12 mouse cellular contexts compared by ENCODE assay signal in genomic region chr16:8672811-8673210, GRCm38 (mm10). TPM values are rescaled to one million over a fixed set of nuclear protein-coding genes. Genes with fewer than 3 reads are reported as not detected.
A peak's percentile ranks its signal among the peaks of the same experiment; 100 is the strongest.
DNase-seq lines count a peak whose midpoint lies in the region; ATAC-seq and TF ChIP-seq lines count a peak whose summit lies in the region.
"Had no signal": no experiment of that assay in that cellular context is flagged by ENCODE, and none has a peak within 500 bp of the region (broad histone marks: within the 10 kb centered on the region; RNA-seq: fewer than 3 reads in every experiment).

No protein-coding gene starts in this region.

- no peaks in the 10 kb centered on the region for H3K36me3 ChIP-seq in forebrain, embryonic 14.5 days (ENCODE audit: control insufficient read depth, insufficient read depth, low read length)
- peaks cover 7% of the 10 kb centered on the region; the same call in 1 of the 2 replicates for H3K36me3 ChIP-seq in intestine, postnatal 0 days (ENCODE audit: control insufficient read depth, insufficient read depth)
- H3K36me3 ChIP-seq in midbrain, postnatal 0 days (ENCODE audit: insufficient read depth, low read length): no peaks in the 10 kb centered on the region

- TF ChIP-seq CTCF in intestine, postnatal 0 days (IDR thresholded peaks at IDR 0.05; ENCODE audit: low read depth): no peak
- TF ChIP-seq CTCF in midbrain, postnatal 0 days (IDR thresholded peaks at IDR 0.05): no peak

- no peaks in the 10 kb centered on the region for H3K9me3 ChIP-seq in forebrain, embryonic 14.5 days (replicated peaks; ENCODE audit: control insufficient read depth, low read length)
- H3K9me3 ChIP-seq in intestine, postnatal 0 days (ENCODE audit: control insufficient read depth): no peaks in the 10 kb centered on the region
- no peaks in the 10 kb centered on the region for H3K9me3 ChIP-seq in midbrain, postnatal 0 days (ENCODE audit: low read length)

- DNase-seq in kidney, adult 9 months: peak; percentile 56
- DNase-seq in kidney, postnatal 10 days: no peak
- DNase-seq in forebrain, embryonic 14.5 days (ENCODE audit: low spot score): no peak
- DNase-seq in midbrain, postnatal 0 days (ENCODE audit: low spot score): no peak
- no peak for DNase-seq in thymus, postnatal 25 days
- no peak for DNase-seq in left cerebral cortex, adult 9 months (ENCODE audit: low spot score in 2 of 2)
- DNase-seq: lung, postnatal 10 days; thymus, postnatal 4 days had no signal

- 0 out of 2 replicates have a peak, but pooled peaks cover 4% of the 10 kb centered on the region for H3K27me3 ChIP-seq in forebrain, embryonic 14.5 days (replicated peaks; ENCODE audit: control insufficient read depth, insufficient read depth, low read length)
- H3K27me3 ChIP-seq in intestine, postnatal 0 days (replicated peaks; ENCODE audit: control insufficient read depth, insufficient read depth, low read length): no peaks in the 10 kb centered on the region
- no peaks in the 10 kb centered on the region for H3K27me3 ChIP-seq in midbrain, postnatal 0 days (ENCODE audit: insufficient read depth, low read length)

- H3K4me1 ChIP-seq in forebrain, embryonic 14.5 days (ENCODE audit: control insufficient read depth, insufficient read depth, low read length): peaks cover 20% of the 10 kb centered on the region; the same call in 1 of the 2 replicates
- H3K4me1 ChIP-seq in intestine, postnatal 0 days (replicated peaks; ENCODE audit: control insufficient read depth, insufficient read depth, low read length): peaks cover 7% of the 10 kb centered on the region
- H3K4me1 ChIP-seq in midbrain, postnatal 0 days (ENCODE audit: insufficient read depth, low read length): peaks cover 13% of the 10 kb centered on the region; the same call in 1 of the 2 replicates

- H3K4me3 ChIP-seq in forebrain, embryonic 14.5 days (ENCODE audit: low read depth, low read length): peak overlapping the region; percentile 62; the same call in 1 of the 2 replicates
- no peak overlapping the region for H3K4me3 ChIP-seq in intestine, postnatal 0 days (ENCODE audit: low read depth, low read length)
- H3K4me3 ChIP-seq in midbrain, postnatal 0 days (ENCODE audit: low read depth, low read length): peak overlapping the region; percentile 68; the same call in 1 of the 2 replicates

- no peak for ATAC-seq in forebrain, embryonic 14.5 days
- ATAC-seq in intestine, postnatal 0 days: no peak
- ATAC-seq in midbrain, postnatal 0 days (ENCODE audit: low FRiP score): no peak

- H3K9ac ChIP-seq in forebrain, embryonic 14.5 days (ENCODE audit: low read length): peak overlapping the region; percentile 74; the same call in 1 of the 2 replicates
- no peak overlapping the region for H3K9ac ChIP-seq in intestine, postnatal 0 days (ENCODE audit: low read depth, low read length)
- no peak overlapping the region for H3K9ac ChIP-seq in midbrain, postnatal 0 days (replicated peaks; ENCODE audit: low read length, poor library complexity, severe bottlenecking)

- peak overlapping the region; percentile 77 for H3K4me2 ChIP-seq in forebrain, embryonic 14.5 days (ENCODE audit: low read length)
- H3K4me2 ChIP-seq in intestine, postnatal 0 days (replicated peaks; ENCODE audit: low read depth): peak overlapping the region; percentile 88
- H3K4me2 ChIP-seq in midbrain, postnatal 0 days (ENCODE audit: low read depth, low read length, poor library complexity, severe bottlenecking): peak overlapping the region; percentile 73; the same call in 1 of the 2 replicates

- no peak overlapping the region for H3K27ac ChIP-seq in forebrain, embryonic 14.5 days (ENCODE audit: low read depth, low read length)
- no peak overlapping the region for H3K27ac ChIP-seq in intestine, postnatal 0 days (ENCODE audit: low read depth, low read length)
- H3K27ac ChIP-seq in midbrain, postnatal 0 days (ENCODE audit: low read depth, low read length): no peak overlapping the region

RNA-seq across cellular contexts. Expression of gene Carhsp1, which starts 0.9 kb away (rescaled TPM):
- polyA plus RNA-seq in forebrain, embryonic 14.5 days (2014; fragmentation: Nextera tagmentation; extraction: Ambion mirVana): 84.0 and 95.0 TPM in 2 replicates
- 40.1 and 43.9 TPM in 2 replicates for polyA plus RNA-seq in intestine, postnatal 0 days (2015; fragmentation: Nextera tagmentation; extraction: Ambion mirVana)
- 117 and 124 TPM in 2 replicates for total RNA-seq in midbrain, postnatal 0 days (2014; rRNA removed)
- 98.5 and 100 TPM in 2 replicates for polyA plus RNA-seq in midbrain, postnatal 0 days (2015; fragmentation: Nextera tagmentation; extraction: Ambion mirVana)

RNA-seq across cellular contexts. Expression of gene Gm5767, which starts 7.8 kb away (rescaled TPM):
- not detected in 2 replicates for polyA plus RNA-seq in forebrain, embryonic 14.5 days (2014; fragmentation: Nextera tagmentation; extraction: Ambion mirVana)
- 0.22 TPM in 1 of 2 replicates, not detected in the other for polyA plus RNA-seq in intestine, postnatal 0 days (2015; fragmentation: Nextera tagmentation; extraction: Ambion mirVana)
- total RNA-seq in midbrain, postnatal 0 days (2014; rRNA removed): not detected in 2 replicates
- polyA plus RNA-seq in midbrain, postnatal 0 days (2015; fragmentation: Nextera tagmentation; extraction: Ambion mirVana): not detected in 2 replicates
- total RNA-seq: adrenal gland, postnatal 36 days; ES-E14 had no signal
- polyA plus RNA-seq: heart, embryonic 16.5 days had no signal

RNA-seq across cellular contexts. Expression of gene Tmem186, which starts 35.3 kb away (rescaled TPM):
- polyA plus RNA-seq in forebrain, embryonic 14.5 days (2014; fragmentation: Nextera tagmentation; extraction: Ambion mirVana): 14.8 TPM in 2 replicates
- polyA plus RNA-seq in intestine, postnatal 0 days (2015; fragmentation: Nextera tagmentation; extraction: Ambion mirVana): 9.1 and 9.8 TPM in 2 replicates
- 18.6 and 22.1 TPM in 2 replicates for total RNA-seq in midbrain, postnatal 0 days (2014; rRNA removed)
- 16.1 and 17.6 TPM in 2 replicates for polyA plus RNA-seq in midbrain, postnatal 0 days (2015; fragmentation: Nextera tagmentation; extraction: Ambion mirVana)

RNA-seq across cellular contexts. Expression of gene Pmm2, which starts 35.3 kb away (rescaled TPM):
- polyA plus RNA-seq in forebrain, embryonic 14.5 days (2014; fragmentation: Nextera tagmentation; extraction: Ambion mirVana): 34.7 and 36.3 TPM in 2 replicates
- polyA plus RNA-seq in intestine, postnatal 0 days (2015; fragmentation: Nextera tagmentation; extraction: Ambion mirVana): 116 and 120 TPM in 2 replicates
- total RNA-seq in midbrain, postnatal 0 days (2014; rRNA removed): 27.8 and 39.6 TPM in 2 replicates
- polyA plus RNA-seq in midbrain, postnatal 0 days (2015; fragmentation: Nextera tagmentation; extraction: Ambion mirVana): 24.6 and 24.8 TPM in 2 replicates
